Mouse (Mus musculus): ENCODE measurements around the gene Cops7b.

DNA sequence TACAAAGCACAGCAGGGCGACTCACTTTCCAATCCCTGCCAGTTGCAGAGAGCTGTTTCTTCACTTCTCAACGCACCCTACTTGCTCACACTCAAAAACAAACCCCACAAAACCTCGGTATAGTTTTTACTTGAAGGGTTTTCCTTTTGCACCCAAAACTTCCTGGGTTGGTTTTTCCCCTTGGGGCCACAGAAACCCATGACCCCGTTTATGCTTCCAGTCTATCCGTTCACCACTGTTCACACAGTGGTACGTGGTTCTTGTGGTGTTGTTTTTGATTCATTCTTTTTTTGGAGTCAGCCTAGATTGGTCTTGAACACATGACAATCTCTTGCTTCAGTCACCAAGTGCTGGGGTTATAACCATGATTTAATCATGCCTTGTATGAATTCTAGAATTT lies 2.3 kb upstream of the Cops7b start:
- TF ChIP-seq POLR2A (IDR thresholded peaks at IDR 0.05; ENCODE audit: low read depth, low read length) (no peak), CTCF (conservative IDR thresholded peaks at IDR 0.05; ENCODE audit: insufficient read depth, insufficient read length, low read depth, low read length) (no peak)

Data from kidney, adult 2 months (tissue).